Mouse (Mus musculus) left cerebral cortex, postnatal 25 days (tissue): ENCODE results near the gene Zmynd19. TPM values are rescaled to one million over a fixed set of nuclear protein-coding genes. Genes with fewer than 3 reads are reported as not detected.

Source experiments
- DNase-seq, 2 experiments: peaks; one replicate each; pipeline ENCODE4 v3.0.0; 2022; ENCODE audit warnings: low spot score in 2 of 2, mixed read lengths in 1 of 2
- intact Hi-C: fragments of 180-260 bp; cut with DNase I; formaldehyde crosslinking; loops from one replicate; pipeline ENCODE4 v1.15.1; 2025
- microRNA-seq, 2 experiments: library from miRNA; unstranded; fragments of <30 nt; microRNA quantifications; one replicate each; pipeline ENCODE4 v1.2.0; 2022
- total RNA-seq, 2 experiments: library from RNA; stranded (reverse); gene quantifications; 2 replicates each; pipeline ENCODE4 v1.2.3; 2021

Zmynd19 gene
- total RNA-seq, 2 experiments from 2014 or later = 36.8 to 39.4 TPM

DNA sequence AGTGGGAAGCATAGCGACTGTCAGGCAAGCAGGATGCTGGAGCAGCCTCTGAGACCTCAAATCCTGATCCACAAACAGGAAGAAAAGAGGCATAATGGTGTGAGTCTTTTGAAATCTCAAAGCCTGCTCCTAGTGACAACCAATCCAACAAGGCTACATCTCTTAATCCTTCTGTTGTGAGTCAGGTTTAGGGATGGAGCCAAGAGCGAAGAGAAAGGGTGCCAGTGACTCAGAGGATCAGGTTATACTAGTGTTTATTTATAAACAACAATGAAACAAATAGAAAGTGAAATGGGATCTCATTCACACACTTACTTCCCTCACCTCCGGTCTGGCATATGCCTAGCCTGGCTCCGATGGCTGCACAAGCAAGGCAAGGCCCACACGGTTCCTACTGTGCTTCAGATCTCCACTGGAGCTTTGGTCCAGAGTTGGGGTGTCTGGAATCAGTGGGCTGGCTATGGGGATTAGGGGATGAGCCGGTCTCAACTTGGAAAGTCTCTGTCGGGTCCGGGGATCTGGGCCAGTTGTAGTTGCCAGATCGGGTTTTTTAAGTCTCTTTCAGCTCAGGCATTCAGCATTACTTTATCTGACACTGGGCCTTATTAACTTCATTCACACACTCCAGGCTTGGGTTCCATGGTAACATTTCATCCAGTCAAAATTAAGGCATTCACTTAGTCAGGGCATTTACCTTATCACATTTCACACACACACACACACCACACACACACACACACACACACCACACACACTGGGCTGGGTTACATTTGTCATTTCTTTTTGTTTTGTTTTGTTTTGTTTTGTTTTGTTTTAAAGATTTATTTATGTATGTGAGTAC lies 54.6 kb downstream of the Zmynd19 start:
- intact Hi-C loops = no loop called here
- DNase-seq = no peak

DNA sequence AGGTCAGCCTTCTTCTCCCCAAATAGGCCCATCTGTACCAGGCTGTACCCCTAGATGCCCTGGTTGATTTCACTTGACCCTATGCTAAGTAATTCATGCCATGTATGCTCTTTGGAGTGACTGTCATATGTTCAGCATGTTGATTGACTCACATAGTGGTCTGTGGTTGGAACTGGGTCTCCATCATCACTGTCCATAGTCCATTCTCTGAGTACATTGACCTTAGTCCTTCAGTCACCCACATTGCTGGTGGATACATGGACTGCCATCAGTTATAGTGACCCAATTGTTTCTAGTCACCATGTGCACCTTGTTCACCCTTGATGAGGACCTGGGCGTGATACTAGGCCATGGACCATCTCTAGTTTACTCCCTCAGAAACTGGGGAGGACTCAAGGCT lies 57.2 kb downstream of the Zmynd19 start:
- intact Hi-C loops = no loop called here
- no peak for DNase-seq

DNA sequence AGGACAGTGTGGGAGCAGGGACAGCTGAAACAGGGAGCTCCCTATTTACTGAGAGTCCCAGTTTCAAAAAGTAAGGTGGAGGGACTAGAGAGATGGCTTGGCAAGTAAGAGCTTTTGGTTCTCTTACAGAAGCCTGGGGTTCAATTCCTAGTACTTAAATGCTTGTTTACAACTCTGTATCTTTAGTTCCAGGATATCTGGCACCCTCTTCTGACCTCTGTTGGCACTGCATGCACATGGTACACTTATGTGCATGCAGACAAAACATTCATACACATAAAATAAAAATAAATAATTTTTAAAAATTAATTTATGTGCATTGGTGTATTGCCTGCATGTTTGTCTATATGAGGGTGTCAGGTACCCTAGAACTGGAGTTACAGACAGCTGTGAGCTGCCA lies 58.7 kb downstream of the Zmynd19 start:
- intact Hi-C loops = no loop called here
- no peak for DNase-seq

Small RNA genes within 50 kb of the gene (microRNA-seq; reads per million reads assigned to microRNA genes)
- gene Gm22875 = 0 reads per million in 2 experiments

Other genes starting within 250 kb of the Zmynd19 start
- 10 to 100 TPM; 87.9 to 95.9 TPM for gene Cacna1b, start 186.6 kb upstream of the Zmynd19 start, total RNA-seq
- gene Ehmt1, start 30.2 kb upstream of the Zmynd19 start, total RNA-seq = 10 to 100 TPM; 52.2 to 56.3 TPM
- gene Arrdc1, start 14.5 kb upstream of the Zmynd19 start, total RNA-seq = 10 to 100 TPM; 12.8 to 15.5 TPM
- 10 to 100 TPM; 27.5 to 33.5 TPM for gene Dph7, start 12.6 kb downstream of the Zmynd19 start, total RNA-seq
- 10 to 100 TPM; 72.5 to 79.4 TPM for gene Mrpl41, start 25.3 kb downstream of the Zmynd19 start, total RNA-seq
- 10 to 100 TPM; 14.6 to 17.5 TPM for gene Pnpla7, start 26.2 kb downstream of the Zmynd19 start, total RNA-seq
- gene Nsmf, start 104.6 kb downstream of the Zmynd19 start, total RNA-seq = 100 to 1,000 TPM; 472 to 481 TPM
- not detected for gene Entpd8, start 130.5 kb downstream of the Zmynd19 start, total RNA-seq
- not detected for gene Noxa1, start 145.4 kb downstream of the Zmynd19 start, total RNA-seq
- 10 to 100 TPM; 21.7 to 30.7 TPM for gene Nrarp, start 231.0 kb downstream of the Zmynd19 start, total RNA-seq
- 1 to 10 TPM; 1.9 to 2.3 TPM for gene Tor4a, start 247.1 kb downstream of the Zmynd19 start, total RNA-seq